Mouse (Mus musculus) forebrain, embryonic 13.5 days (tissue): ENCODE measurements at regions not wholly inside any gene's neighbourhood (a gene's known extent, or its start where the extent isn't known, plus 50 kb on each side); places are given as distances from the start of the nearest gene placed in this dataset.

Experiments
- ATAC-seq: fragments of 200-750 bp; cut with Nextera tagmentation; 2 replicates; pipeline ENCODE4 v1.8.0; 2017
- H3K27ac ChIP-seq: fragments of 300-500 bp; sonication (generic); 2 replicates; pipeline ENCODE4 v1.5.1; 2015; ENCODE audit warnings: inconsistent platforms, mild to moderate bottlenecking, moderate library complexity
- H3K27me3 ChIP-seq: fragments of 300-500 bp; sonication (generic); 2 replicates; pipeline ENCODE4 v1.6.1; 2015; ENCODE audit warnings: mild to moderate bottlenecking, inconsistent platforms
- H3K36me3 ChIP-seq: fragments of 300-500 bp; sonication (generic); 2 replicates; pipeline ENCODE4 v1.6.1; 2015; ENCODE audit warnings: mild to moderate bottlenecking, inconsistent platforms; ENCODE audit not compliant: poor library complexity, severe bottlenecking
- H3K4me1 ChIP-seq: fragments of 300-500 bp; sonication (generic); 2 replicates; pipeline ENCODE4 v1.6.1; 2015; ENCODE audit warnings: inconsistent platforms
- H3K4me2 ChIP-seq: fragments of 300-500 bp; sonication (generic); 2 replicates; pipeline ENCODE4 v1.6.1; 2015; ENCODE audit warnings: inconsistent platforms, mild to moderate bottlenecking, moderate library complexity
- H3K4me3 ChIP-seq: fragments of 300-500 bp; sonication (generic); 2 replicates; pipeline ENCODE4 v1.5.1; 2015; ENCODE audit warnings: mild to moderate bottlenecking, inconsistent platforms
- H3K9ac ChIP-seq: fragments of 300-500 bp; sonication (generic); 2 replicates; pipeline ENCODE4 v1.6.1; 2015; ENCODE audit warnings: mild to moderate bottlenecking, inconsistent platforms
- H3K9me3 ChIP-seq: fragments of 300-500 bp; sonication (generic); replicated peaks from 2 replicates; pipeline ENCODE4 v1.6.1; 2016; ENCODE audit warnings: inconsistent platforms
- WGBS: fragments of 180-500 bp; shearing (Covaris S2); methylation state at CpG from one replicate; pipeline ENCODE4 v1.1.7; 2015; 5-methylcytosine and 5-hydroxymethylcytosine counted together

- WGBS, result 88% methylated on average over 2 of the region's 2 CpGs
- Histone ChIP-seq H3K36me3 (no peaks in the 10 kb centered on the region), H3K9ac (no peak overlapping the region), H3K4me2 (no peak overlapping the region), H3K27ac (no peak overlapping the region), H3K4me3 (no peak overlapping the region), H3K27me3 (no peaks in the 10 kb centered on the region), H3K9me3 (no peaks in the 10 kb centered on the region), H3K4me1 (peaks cover 10% of the 10 kb centered on the region)
- no peak for ATAC-seq
These were observed 74.0 kb downstream of the Zfp706 start for GRCm38 (mm10) chr15:36933581-36933991.

- WGBS, result 82% methylated on average over 2 of the region's 2 CpGs
- H3K27me3 ChIP-seq, result no peaks in the 10 kb centered on the region
- H3K9me3 ChIP-seq, result no peaks in the 10 kb centered on the region
- H3K4me2 ChIP-seq, result no peak overlapping the region
- no peak overlapping the region for H3K4me3 ChIP-seq
- no peak for ATAC-seq
- no peaks in the 10 kb centered on the region for H3K4me1 ChIP-seq
- no peak overlapping the region for H3K27ac ChIP-seq
- no peak overlapping the region for H3K9ac ChIP-seq
- no peaks in the 10 kb centered on the region for H3K36me3 ChIP-seq
These were observed 76.1 kb downstream of the Zfp706 start for GRCm38 (mm10) chr15:36931460-36931859.

- H3K4me1 ChIP-seq, result no peaks in the 10 kb centered on the region
- no peak overlapping the region for H3K4me3 ChIP-seq
- H3K9ac ChIP-seq, result no peak overlapping the region
- H3K27me3 ChIP-seq, result no peaks in the 10 kb centered on the region
- no peaks in the 10 kb centered on the region for H3K36me3 ChIP-seq
- no peak for ATAC-seq
- H3K27ac ChIP-seq, result no peak overlapping the region
- no peaks in the 10 kb centered on the region for H3K9me3 ChIP-seq
- 83% methylated on average over 6 of the region's 6 CpGs for WGBS
- H3K4me2 ChIP-seq, result no peak overlapping the region
These were observed 77.1 kb downstream of the Zfp706 start for GRCm38 (mm10) chr15:36930433-36930832.

GRCm38 (mm10) chr15:36929786-36930185 is 77.8 kb downstream of the Zfp706 start:
- H3K36me3 ChIP-seq, result no peaks in the 10 kb centered on the region
- H3K4me1 ChIP-seq, result no peaks in the 10 kb centered on the region
- no peak overlapping the region for H3K9ac ChIP-seq
- no peak for ATAC-seq
- no peaks in the 10 kb centered on the region for H3K27me3 ChIP-seq
- H3K4me2 ChIP-seq, result no peak overlapping the region
- 87% methylated on average over 2 of the region's 2 CpGs for WGBS
- H3K27ac ChIP-seq, result no peak overlapping the region
- H3K4me3 ChIP-seq, result no peak overlapping the region
- no peaks in the 10 kb centered on the region for H3K9me3 ChIP-seq

GRCm38 (mm10) chr15:36929088-36929487 is 78.5 kb downstream of the Zfp706 start:
- 85% methylated on average over 3 of the region's 3 CpGs for WGBS
- H3K4me3 ChIP-seq, result no peak overlapping the region
- no peaks in the 10 kb centered on the region for H3K27me3 ChIP-seq
- no peaks in the 10 kb centered on the region for H3K36me3 ChIP-seq
- H3K4me2 ChIP-seq, result no peak overlapping the region
- ATAC-seq, result no peak
- no peak overlapping the region for H3K9ac ChIP-seq
- H3K9me3 ChIP-seq, result no peaks in the 10 kb centered on the region
- no peaks in the 10 kb centered on the region for H3K4me1 ChIP-seq
- no peak overlapping the region for H3K27ac ChIP-seq

GRCm38 (mm10) chr15:36928678-36929077 is 78.9 kb downstream of the Zfp706 start:
- Histone ChIP-seq H3K4me3 (no peak overlapping the region), H3K9me3 (no peaks in the 10 kb centered on the region), H3K27me3 (no peaks in the 10 kb centered on the region), H3K4me1 (no peaks in the 10 kb centered on the region), H3K4me2 (no peak overlapping the region), H3K9ac (no peak overlapping the region), H3K36me3 (no peaks in the 10 kb centered on the region), H3K27ac (no peak overlapping the region)
- ATAC-seq, result no peak
- 95% methylated on average over 4 of the region's 4 CpGs for WGBS

- Histone ChIP-seq H3K4me3 (no peak overlapping the region), H3K4me1 (no peaks in the 10 kb centered on the region), H3K9ac (no peak overlapping the region), H3K9me3 (no peaks in the 10 kb centered on the region), H3K27me3 (no peaks in the 10 kb centered on the region), H3K27ac (no peak overlapping the region), H3K4me2 (no peak overlapping the region), H3K36me3 (no peaks in the 10 kb centered on the region)
- no peak for ATAC-seq
- 77% methylated on average over 5 of the region's 5 CpGs for WGBS
These were observed 80.1 kb downstream of the Zfp706 start for GRCm38 (mm10) chr15:36927436-36927835.

- H3K4me2 ChIP-seq, result no peak overlapping the region
- no peak for ATAC-seq
- 81% methylated on average over 6 of the region's 6 CpGs for whole genome bisulfite sequencing
- H3K4me1 ChIP-seq, result no peaks in the 10 kb centered on the region
- H3K27ac ChIP-seq, result no peak overlapping the region
- H3K9ac ChIP-seq, result no peak overlapping the region
- no peaks in the 10 kb centered on the region for H3K9me3 ChIP-seq
- no peak overlapping the region for H3K4me3 ChIP-seq
- H3K36me3 ChIP-seq, result no peaks in the 10 kb centered on the region
- H3K27me3 ChIP-seq, result no peaks in the 10 kb centered on the region
These were observed 83.4 kb downstream of the Zfp706 start for GRCm38 (mm10) chr15:36924171-36924570.

- H3K4me3 ChIP-seq, result no peak overlapping the region
- H3K36me3 ChIP-seq, result no peaks in the 10 kb centered on the region
- H3K9me3 ChIP-seq, result no peaks in the 10 kb centered on the region
- H3K4me1 ChIP-seq, result no peaks in the 10 kb centered on the region
- H3K27ac ChIP-seq, result no peak overlapping the region
- no peaks in the 10 kb centered on the region for H3K27me3 ChIP-seq
- ATAC-seq, result no peak
- 27% methylated on average over 3 of the region's 3 CpGs for WGBS
- no peak overlapping the region for H3K4me2 ChIP-seq
- H3K9ac ChIP-seq, result no peak overlapping the region
These were observed 86.2 kb downstream of the Zfp706 start for GRCm38 (mm10) chr15:36921384-36921783.

- H3K4me2 ChIP-seq, result no peak overlapping the region
- no peak for ATAC-seq
- no peak overlapping the region for H3K9ac ChIP-seq
- H3K36me3 ChIP-seq, result no peaks in the 10 kb centered on the region
- H3K4me3 ChIP-seq, result no peak overlapping the region
- no peak overlapping the region for H3K27ac ChIP-seq
- H3K4me1 ChIP-seq, result no peaks in the 10 kb centered on the region
- no peaks in the 10 kb centered on the region for H3K27me3 ChIP-seq
- no peaks in the 10 kb centered on the region for H3K9me3 ChIP-seq
These were observed 86.7 kb downstream of the Zfp706 start for GRCm38 (mm10) chr15:36920886-36921285.

- Histone ChIP-seq H3K36me3 (no peaks in the 10 kb centered on the region), H3K4me3 (no peak overlapping the region), H3K9ac (no peak overlapping the region), H3K4me1 (no peaks in the 10 kb centered on the region), H3K27me3 (no peaks in the 10 kb centered on the region), H3K9me3 (no peaks in the 10 kb centered on the region), H3K27ac (no peak overlapping the region), H3K4me2 (no peak overlapping the region)
- WGBS, result 96% methylated on average over 5 of the region's 5 CpGs
- ATAC-seq, result no peak
These were observed 87.9 kb downstream of the Zfp706 start for GRCm38 (mm10) chr15:36919704-36920103.

- Histone ChIP-seq H3K9ac (no peak overlapping the region), H3K9me3 (no peaks in the 10 kb centered on the region), H3K27me3 (no peaks in the 10 kb centered on the region), H3K4me3 (no peak overlapping the region), H3K27ac (no peak overlapping the region), H3K4me1 (no peaks in the 10 kb centered on the region), H3K36me3 (no peaks in the 10 kb centered on the region), H3K4me2 (no peak overlapping the region)
- ATAC-seq, result no peak
- 95% methylated on average over 4 of the region's 4 CpGs for WGBS
These were observed 88.4 kb downstream of the Zfp706 start for GRCm38 (mm10) chr15:36919209-36919608.

- no peaks in the 10 kb centered on the region for H3K36me3 ChIP-seq
- no peak overlapping the region for H3K4me3 ChIP-seq
- H3K4me1 ChIP-seq, result no peaks in the 10 kb centered on the region
- WGBS, result 75% methylated on average over 4 of the region's 4 CpGs
- no peak for ATAC-seq
- H3K9ac ChIP-seq, result no peak overlapping the region
- H3K27ac ChIP-seq, result no peak overlapping the region
- no peaks in the 10 kb centered on the region for H3K27me3 ChIP-seq
- H3K9me3 ChIP-seq, result no peaks in the 10 kb centered on the region
- H3K4me2 ChIP-seq, result no peak overlapping the region
These were observed 90.6 kb downstream of the Zfp706 start for GRCm38 (mm10) chr15:36916998-36917397.
